ENCODE assay signal across 8 mouse cellular contexts in the genomic region with DNA sequence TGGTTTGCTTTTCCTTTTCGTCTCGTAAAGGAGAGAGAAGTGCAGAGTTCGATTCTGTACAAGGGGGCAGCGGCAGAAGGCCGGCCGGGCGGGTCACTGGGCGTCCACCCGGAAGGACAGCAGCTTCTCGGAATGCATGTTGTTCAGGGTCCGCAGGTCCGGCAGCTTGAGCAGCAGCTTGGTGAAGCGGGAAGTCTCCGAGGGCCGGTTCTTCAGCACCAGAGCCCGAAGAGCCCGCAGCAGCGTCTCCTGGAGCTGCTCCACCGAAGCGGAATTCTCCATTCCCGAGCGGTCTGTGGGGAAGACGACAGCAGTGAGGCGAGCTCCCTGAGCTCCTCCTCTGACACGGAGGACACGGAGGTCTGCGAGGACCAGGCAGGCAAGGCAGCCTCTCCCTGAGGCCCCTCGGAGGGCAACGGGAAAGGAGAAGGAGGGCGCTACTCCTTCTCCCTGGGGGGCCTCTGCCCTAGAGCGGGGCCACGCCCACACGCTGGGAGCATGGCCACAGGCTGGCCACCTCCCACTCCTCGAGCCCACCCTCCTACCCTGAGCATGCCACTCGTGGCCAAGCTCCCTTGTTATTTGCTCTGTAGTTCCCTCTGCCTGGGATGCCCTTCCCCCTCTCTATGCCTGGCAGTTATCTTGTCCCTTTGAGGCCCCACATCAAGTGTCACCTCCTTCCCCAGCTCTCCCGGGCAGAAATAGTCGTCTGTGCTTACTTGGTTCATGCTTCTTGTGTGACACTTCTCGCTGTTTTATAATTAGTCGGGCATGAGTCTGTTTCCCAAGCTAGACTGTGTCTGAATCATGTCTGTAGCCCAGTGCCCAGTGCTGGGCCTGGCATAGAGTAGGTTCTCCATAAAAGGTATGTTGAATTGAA. TPM values are rescaled to one million over a fixed set of nuclear protein-coding genes. Genes with fewer than 3 reads are reported as not detected.
DNase-seq lines count a peak whose midpoint lies in the region; ATAC-seq lines count a peak whose summit lies in the region.

No protein-coding gene starts in this region.

- H3K9me3 ChIP-seq in hindbrain, embryonic 10.5 days = no peaks in the 10 kb centered on the region
- no peaks in the 10 kb centered on the region for H3K9me3 ChIP-seq in liver, embryonic 11.5 days (ENCODE audit: control insufficient read depth, low read length)

- peak overlapping the region; percentile 93 for H3K4me2 ChIP-seq in liver, embryonic 11.5 days

- 27% methylated on average over 39 of the region's 39 CpGs for WGBS in hindbrain, embryonic 10.5 days
- WGBS in liver, embryonic 11.5 days = 18% methylated on average over 39 of the region's 39 CpGs

- peak overlapping the region; percentile 43 for H3K4me3 ChIP-seq in hindbrain, embryonic 10.5 days
- H3K4me3 ChIP-seq in liver, embryonic 11.5 days (ENCODE audit: low read depth, low read length) = peak overlapping the region; percentile 57

- ATAC-seq in liver, embryonic 11.5 days (replicated peaks; ENCODE audit: low FRiP score) = peak; percentile 68
- no peak for ATAC-seq in erythroid progenitor cell, adult 5-6 weeks (replicated peaks; ENCODE audit: low FRiP score, poor library complexity, severe bottlenecking)

- H3K9ac ChIP-seq in liver, embryonic 11.5 days (ENCODE audit: low read depth, low read length) = peak overlapping the region; percentile 83

- H3K4me1 ChIP-seq in hindbrain, embryonic 10.5 days (replicated peaks) = peaks cover 67% of the 10 kb centered on the region
- peaks cover 80% of the 10 kb centered on the region for H3K4me1 ChIP-seq in liver, embryonic 11.5 days (replicated peaks; ENCODE audit: control insufficient read depth, insufficient read depth, low read length)

- H3K36me3 ChIP-seq in hindbrain, embryonic 10.5 days = peaks cover 63% of the 10 kb centered on the region
- peaks cover 15% of the 10 kb centered on the region for H3K36me3 ChIP-seq in liver, embryonic 11.5 days (ENCODE audit: control insufficient read depth, insufficient read depth, low read length)

- H3K27ac ChIP-seq in hindbrain, embryonic 10.5 days = peak overlapping the region; percentile 84
- peak overlapping the region; percentile 98 for H3K27ac ChIP-seq in liver, embryonic 11.5 days (ENCODE audit: low read depth, low read length)

- DNase-seq in adrenal gland, postnatal 14 days = peak; percentile 53
- no peak for DNase-seq in adrenal gland, postnatal 4 days (ENCODE audit: low spot score in 2 of 2)
- DNase-seq in thymus, postnatal 0 days (ENCODE audit: low spot score) = peak; percentile 12
- DNase-seq in thymus, adult 18-20 months = no peak
- no peak for DNase-seq in hindbrain, embryonic 10.5 days (ENCODE audit: low spot score)
- DNase-seq in liver, embryonic 11.5 days (ENCODE audit: low spot score) = no peak
- DNase-seq in retina, embryonic 14.5 days (ENCODE audit: low spot score) = peak; percentile 66

- H3K27me3 ChIP-seq in hindbrain, embryonic 10.5 days (ENCODE audit: insufficient read depth, poor library complexity, severe bottlenecking) = no peaks in the 10 kb centered on the region
- no peaks in the 10 kb centered on the region for H3K27me3 ChIP-seq in liver, embryonic 11.5 days (replicated peaks; ENCODE audit: control insufficient read depth, insufficient read depth, low read length)

RNA-seq across cellular contexts. Expression of a gene that starts 6.8 kb away (rescaled TPM):
- 32.9 and 51.0 TPM in 2 replicates for total RNA-seq in adrenal gland, postnatal 14 days (2021)
- 100 to 1,000 TPM; 104 to 115 TPM for total RNA-seq in adrenal gland, postnatal 4 days (2021)
- polyA plus RNA-seq in thymus, postnatal 0 days (2015; fragmentation: Nextera tagmentation; extraction: Ambion mirVana) = 2.6 and 3.0 TPM in 2 replicates
- polyA plus RNA-seq in hindbrain, embryonic 10.5 days (2016; fragmentation: Nextera tagmentation; extraction: Ambion mirVana) = 1.2 and 1.5 TPM in 2 replicates
- 2.1 and 2.7 TPM in 2 replicates for polyA plus RNA-seq in liver, embryonic 11.5 days (2014; fragmentation: Nextera tagmentation; extraction: Ambion mirVana)
- total RNA-seq in erythroid progenitor cell, adult 5-6 weeks (2015; ENCODE audit: low replicate concordance) = not detected in 2 replicates
- total RNA-seq in erythroid progenitor cell, adult 5-6 weeks (2017; ENCODE audit: low replicate concordance) = not detected in 2 replicates

RNA-seq across cellular contexts. Expression of a gene that starts 26.9 kb away (rescaled TPM):
- total RNA-seq in adrenal gland, postnatal 14 days (2021) = 88.5 and 88.7 TPM in 2 replicates
- 100 to 1,000 TPM; 119 to 121 TPM for total RNA-seq in adrenal gland, postnatal 4 days (2021)
- 14.4 and 20.4 TPM in 2 replicates for polyA plus RNA-seq in thymus, postnatal 0 days (2015; fragmentation: Nextera tagmentation; extraction: Ambion mirVana)
- polyA plus RNA-seq in hindbrain, embryonic 10.5 days (2016; fragmentation: Nextera tagmentation; extraction: Ambion mirVana) = 24.4 and 25.2 TPM in 2 replicates
- 14.8 and 17.7 TPM in 2 replicates for polyA plus RNA-seq in liver, embryonic 11.5 days (2014; fragmentation: Nextera tagmentation; extraction: Ambion mirVana)
- total RNA-seq in erythroid progenitor cell, adult 5-6 weeks (2015; ENCODE audit: low replicate concordance) = 43.6 and 44.7 TPM in 2 replicates
- 29.5 and 35.5 TPM in 2 replicates for total RNA-seq in erythroid progenitor cell, adult 5-6 weeks (2017; ENCODE audit: low replicate concordance)

RNA-seq across cellular contexts. Expression of a gene that starts 27.9 kb away (rescaled TPM):
- total RNA-seq in adrenal gland, postnatal 14 days (2021) = 106 and 124 TPM in 2 replicates
- total RNA-seq in adrenal gland, postnatal 4 days (2021) = 100 to 1,000 TPM; 181 to 195 TPM
- 7.3 and 9.1 TPM in 2 replicates for polyA plus RNA-seq in thymus, postnatal 0 days (2015; fragmentation: Nextera tagmentation; extraction: Ambion mirVana)
- 12.8 and 22.2 TPM in 2 replicates for polyA plus RNA-seq in hindbrain, embryonic 10.5 days (2016; fragmentation: Nextera tagmentation; extraction: Ambion mirVana)
- 26.6 and 31.6 TPM in 2 replicates for polyA plus RNA-seq in liver, embryonic 11.5 days (2014; fragmentation: Nextera tagmentation; extraction: Ambion mirVana)
- 8.6 and 13.8 TPM in 2 replicates for total RNA-seq in erythroid progenitor cell, adult 5-6 weeks (2015; ENCODE audit: low replicate concordance)
- 3.3 and 8.0 TPM in 2 replicates for total RNA-seq in erythroid progenitor cell, adult 5-6 weeks (2017; ENCODE audit: low replicate concordance)

RNA-seq across cellular contexts. Expression of a gene that starts 36.3 kb away (rescaled TPM):
- 37.8 and 38.8 TPM in 2 replicates for total RNA-seq in adrenal gland, postnatal 14 days (2021)
- total RNA-seq in adrenal gland, postnatal 4 days (2021) = 10 to 100 TPM; 45.2 to 54.8 TPM
- polyA plus RNA-seq in thymus, postnatal 0 days (2015; fragmentation: Nextera tagmentation; extraction: Ambion mirVana) = 21.8 and 23.8 TPM in 2 replicates
- polyA plus RNA-seq in hindbrain, embryonic 10.5 days (2016; fragmentation: Nextera tagmentation; extraction: Ambion mirVana) = 49.5 and 55.9 TPM in 2 replicates
- 34.8 and 35.6 TPM in 2 replicates for polyA plus RNA-seq in liver, embryonic 11.5 days (2014; fragmentation: Nextera tagmentation; extraction: Ambion mirVana)
- 41.8 and 60.4 TPM in 2 replicates for total RNA-seq in erythroid progenitor cell, adult 5-6 weeks (2015; ENCODE audit: low replicate concordance)
- 59.2 and 92.7 TPM in 2 replicates for total RNA-seq in erythroid progenitor cell, adult 5-6 weeks (2017; ENCODE audit: low replicate concordance)

RNA-seq across cellular contexts. Expression of a gene that starts 39.1 kb away (rescaled TPM):
- 47.4 and 55.5 TPM in 2 replicates for total RNA-seq in adrenal gland, postnatal 14 days (2021)
- total RNA-seq in adrenal gland, postnatal 4 days (2021) = 10 to 100 TPM; 75.7 to 84.8 TPM
- polyA plus RNA-seq in thymus, postnatal 0 days (2015; fragmentation: Nextera tagmentation; extraction: Ambion mirVana) = 48.3 and 48.5 TPM in 2 replicates
- 76.9 and 83.6 TPM in 2 replicates for polyA plus RNA-seq in hindbrain, embryonic 10.5 days (2016; fragmentation: Nextera tagmentation; extraction: Ambion mirVana)
- polyA plus RNA-seq in liver, embryonic 11.5 days (2014; fragmentation: Nextera tagmentation; extraction: Ambion mirVana) = 61.9 and 63.6 TPM in 2 replicates
- total RNA-seq in erythroid progenitor cell, adult 5-6 weeks (2015; ENCODE audit: low replicate concordance) = 30.6 and 57.7 TPM in 2 replicates
- total RNA-seq in erythroid progenitor cell, adult 5-6 weeks (2017; ENCODE audit: low replicate concordance) = 14.7 and 25.0 TPM in 2 replicates

Comparison
In these comparisons a context has a peak if more than half of its experiments do, and no peak if none do; other contexts are left out.
1. DNase-seq: peak in adrenal gland, postnatal 14 days (single experiment), thymus, postnatal 0 days (single experiment) and retina, embryonic 14.5 days (single experiment); none in adrenal gland, postnatal 4 days (0 of 2), thymus, adult 18-20 months (0 of 2), hindbrain, embryonic 10.5 days (single experiment) and liver, embryonic 11.5 days (single experiment).
2. RNA of a gene that starts 6.8 kb away (total RNA-seq): 104 to 115 TPM in adrenal gland, postnatal 4 days and 32.9 to 51.0 TPM in adrenal gland, postnatal 14 days; not detected in erythroid progenitor cell, adult 5-6 weeks; every median in the first group is over 10 times any median in the second.